Mouse (Mus musculus) limb, embryonic 11.5 days (tissue): ENCODE data around the gene Sstr3. TPM values are rescaled to one million over a fixed set of nuclear protein-coding genes. Genes with fewer than 3 reads are reported as not detected.

ENCODE experiments used
- ATAC-seq: fragments of 200-750 bp; cut with Nextera tagmentation; 2 replicates; pipeline ENCODE4 v1.8.0; 2017; ENCODE audit warnings: low read depth; ENCODE audit not compliant: insufficient number of reproducible peaks, low FRiP score, low TSS enrichment
- DNase-seq: peaks from one replicate; pipeline ENCODE4 v3.0.0-alpha.2; 2015; ENCODE audit warnings: low spot score
- H3K27ac ChIP-seq: fragments of 300-500 bp; sonication (generic); replicated peaks from 2 replicates; pipeline ENCODE4 v1.5.1; 2014; ENCODE audit warnings: low read depth, mild to moderate bottlenecking, low read length
- H3K27me3 ChIP-seq: fragments of 300-500 bp; sonication (generic); 2 replicates; pipeline ENCODE4 v1.6.1; 2014; ENCODE audit warnings: mild to moderate bottlenecking, low read length, mixed read lengths; ENCODE audit not compliant: control insufficient read depth, insufficient read depth
- H3K36me3 ChIP-seq: fragments of 300-500 bp; sonication (generic); 2 replicates; pipeline ENCODE4 v1.6.1; 2014; ENCODE audit warnings: mild to moderate bottlenecking, low read length, moderate library complexity, mixed read lengths; ENCODE audit not compliant: control insufficient read depth, insufficient read depth
- H3K4me1 ChIP-seq: fragments of 300-500 bp; sonication (generic); 2 replicates; pipeline ENCODE4 v1.6.1; 2014; ENCODE audit warnings: low read length, mixed read lengths; ENCODE audit not compliant: control insufficient read depth, insufficient read depth
- H3K4me2 ChIP-seq: fragments of 300-500 bp; sonication (generic); 2 replicates; pipeline ENCODE4 v1.6.1; 2014; ENCODE audit warnings: low read depth, mild to moderate bottlenecking, moderate library complexity; ENCODE audit not compliant: severe bottlenecking
- H3K4me3 ChIP-seq: fragments of 300-500 bp; sonication (generic); 2 replicates; pipeline ENCODE4 v1.5.1; 2014; ENCODE audit warnings: low read depth, low read length
- H3K9ac ChIP-seq: fragments of 300-500 bp; sonication (generic); 2 replicates; pipeline ENCODE4 v1.6.1; 2014; ENCODE audit warnings: mild to moderate bottlenecking, low read length
- H3K9me3 ChIP-seq: fragments of 300-500 bp; sonication (generic); 2 replicates; pipeline ENCODE4 v1.6.1; 2016; ENCODE audit warnings: low read length; ENCODE audit not compliant: control insufficient read depth
- WGBS: fragments of 180-500 bp; shearing (Covaris S2); extraction: QIAGEN DNeasy Blood & Tissue Kit; methylation state at CpG from one replicate; pipeline ENCODE4 v1.1.7; 2014; 5-methylcytosine and 5-hydroxymethylcytosine counted together
- polyA plus RNA-seq: library from polyadenylated mRNA; unstranded; fragments of >200 nt; fragmentation: Nextera tagmentation; extraction: Ambion mirVana; gene quantifications from 2 replicates; pipeline ENCODE4 v1.2.1, GENCODE M21; 2014

The Sstr3 gene
- polyA plus RNA-seq, 1 experiment from 2014 or later = not detected

- Histone ChIP-seq H3K27ac (no peak overlapping the region), H3K9ac (no peak overlapping the region), H3K4me3 (no peak overlapping the region), H3K27me3 (no peaks in the 10 kb centered on the region), H3K9me3 (no peaks in the 10 kb centered on the region), H3K4me2 (no peak overlapping the region), H3K4me1 (peaks cover 7% of the 10 kb centered on the region; the same call in 1 of the 2 replicates), H3K36me3 (no peaks in the 10 kb centered on the region)
- no peak for ATAC-seq
- DNase-seq = no peak
- WGBS = 67% methylated on average over 7 of the region's 7 CpGs
Measured at GRCm38 (mm10) chr15:78508443-78508842, 36.0 kb downstream of the Sstr3 start.

GRCm38 (mm10) chr15:78505541-78505940, 38.9 kb downstream of the Sstr3 start:
- Histone ChIP-seq H3K4me1 (peaks cover 7% of the 10 kb centered on the region; the same call in 1 of the 2 replicates), H3K27me3 (no peaks in the 10 kb centered on the region), H3K9ac (no peak overlapping the region), H3K36me3 (no peaks in the 10 kb centered on the region), H3K4me2 (no peak overlapping the region), H3K9me3 (no peaks in the 10 kb centered on the region), H3K27ac (no peak overlapping the region), H3K4me3 (no peak overlapping the region)
- ATAC-seq (no peak), DNase-seq (no peak)
- WGBS = 80% methylated on average over 3 of the region's 3 CpGs

- Histone ChIP-seq H3K27ac (no peak overlapping the region), H3K36me3 (no peaks in the 10 kb centered on the region), H3K9ac (no peak overlapping the region), H3K4me1 (0 out of 2 replicates have a peak, but pooled peaks cover 2% of the 10 kb centered on the region), H3K4me2 (no peak overlapping the region), H3K4me3 (no peak overlapping the region), H3K9me3 (no peaks in the 10 kb centered on the region), H3K27me3 (no peaks in the 10 kb centered on the region)
- 87% methylated on average over 5 of the region's 5 CpGs for WGBS
- DNase-seq (no peak), ATAC-seq (no peak)
Measured at GRCm38 (mm10) chr15:78504816-78505215, 39.7 kb downstream of the Sstr3 start.

GRCm38 (mm10) chr15:78504013-78504412, 40.5 kb downstream of the Sstr3 start:
- ATAC-seq = no peak
- Histone ChIP-seq H3K27me3 (no peaks in the 10 kb centered on the region), H3K9ac (no peak overlapping the region), H3K36me3 (no peaks in the 10 kb centered on the region), H3K9me3 (no peaks in the 10 kb centered on the region), H3K4me3 (no peak overlapping the region), H3K27ac (no peak overlapping the region), H3K4me1 (no peaks in the 10 kb centered on the region), H3K4me2 (no peak overlapping the region)
- DNase-seq = no peak
- 87% methylated on average over 1 of the region's 1 CpGs for WGBS

- Histone ChIP-seq H3K4me2 (no peak overlapping the region), H3K27ac (no peak overlapping the region), H3K36me3 (no peaks in the 10 kb centered on the region), H3K4me1 (no peaks in the 10 kb centered on the region), H3K4me3 (no peak overlapping the region), H3K27me3 (no peaks in the 10 kb centered on the region), H3K9me3 (no peaks in the 10 kb centered on the region), H3K9ac (no peak overlapping the region)
- no peak for ATAC-seq
- WGBS = 81% methylated on average over 18 of the region's 18 CpGs
- DNase-seq = no peak
Measured at GRCm38 (mm10) chr15:78502437-78503132, 41.9 kb downstream of the Sstr3 start.

GRCm38 (mm10) chr15:78494968-78495406, 49.5 kb downstream of the Sstr3 start, which contains the start of gene Il2rb:
Il2rb (minus strand) TSS chr15:78495271.
- H3K4me3 ChIP-seq = no peak within 1 kb of the TSS
- H3K36me3 ChIP-seq = no peaks in the 10 kb centered on the region
- ATAC-seq (no peak), DNase-seq (no peak)
- H3K4me1 ChIP-seq = 0 out of 2 replicates have a peak, but pooled peaks cover 3% of the 10 kb centered on the region
- H3K27ac ChIP-seq = no peak within 1 kb of the TSS
- no peaks in the 10 kb centered on the region for H3K9me3 ChIP-seq
- H3K27me3 ChIP-seq = no peaks in the 10 kb centered on the region
- no peak within 1 kb of the TSS for H3K9ac ChIP-seq
- no peak within 1 kb of the TSS for H3K4me2 ChIP-seq
- 89% methylated on average over 11 of the region's 11 CpGs for WGBS

- 0 out of 2 replicates have a peak, but pooled peaks cover 3% of the 10 kb centered on the region for H3K4me1 ChIP-seq
- H3K4me2 ChIP-seq = no peak overlapping the region
- no peak overlapping the region for H3K9ac ChIP-seq
- H3K9me3 ChIP-seq = no peaks in the 10 kb centered on the region
- 83% methylated on average over 10 of the region's 10 CpGs for WGBS
- no peaks in the 10 kb centered on the region for H3K27me3 ChIP-seq
- no peaks in the 10 kb centered on the region for H3K36me3 ChIP-seq
- no peak overlapping the region for H3K27ac ChIP-seq
- H3K4me3 ChIP-seq = no peak overlapping the region
- DNase-seq (no peak), ATAC-seq (no peak)
Measured at GRCm38 (mm10) chr15:78493401-78494010, 51.0 kb downstream of the Sstr3 start.

GRCm38 (mm10) chr15:78491301-78491700, 53.2 kb downstream of the Sstr3 start:
- ATAC-seq = no peak
- Histone ChIP-seq H3K36me3 (no peaks in the 10 kb centered on the region), H3K27ac (no peak overlapping the region), H3K27me3 (no peaks in the 10 kb centered on the region), H3K4me2 (no peak overlapping the region), H3K4me1 (0 out of 2 replicates have a peak, but pooled peaks cover 3% of the 10 kb centered on the region), H3K9me3 (no peaks in the 10 kb centered on the region), H3K9ac (no peak overlapping the region), H3K4me3 (no peak overlapping the region)
- WGBS = 83% methylated on average over 3 of the region's 3 CpGs
- no peak for DNase-seq
